Mouse (Mus musculus) retina, embryonic 14.5 days (tissue): ENCODE results near the gene Fcrl5.
"Not testable (repeated sequence)": the region's sequence is repeated elsewhere in the genome, so short reads cannot be mapped to it uniquely, and the experiment has no call there.

ENCODE experiments used
- DNase-seq: peaks from one replicate; pipeline ENCODE4 v3.0.0-alpha.2; 2015; ENCODE audit warnings: low spot score

The Fcrl5 gene

GRCm38 (mm10) chr3:87435479-87435878, at the start of gene Fcrl5:
TSS of gene Fcrl5 (plus strand) at chr3:87435773.
- DNase-seq: no peak

GRCm38 (mm10) chr3:87390935-87391334, 44.6 kb upstream of the Fcrl5 start:
- DNase-seq: no peak

- DNase-seq: no peak
Measured at GRCm38 (mm10) chr3:87398809-87399208, 36.8 kb upstream of the Fcrl5 start.

GRCm38 (mm10) chr3:87399906-87400305, 35.7 kb upstream of the Fcrl5 start:
- DNase-seq: no peak

- DNase-seq: no peak
Measured at GRCm38 (mm10) chr3:87401321-87401720, 34.3 kb upstream of the Fcrl5 start.

- peak; percentile 70 for DNase-seq
Measured at GRCm38 (mm10) chr3:87408171-87408570, 27.4 kb upstream of the Fcrl5 start.

- DNase-seq: no peak
Measured at GRCm38 (mm10) chr3:87409196-87409935, 26.2 kb upstream of the Fcrl5 start.

- DNase-seq: no peak
Measured at GRCm38 (mm10) chr3:87410605-87411004, 25.0 kb upstream of the Fcrl5 start.

- peak; percentile 62 for DNase-seq
Measured at GRCm38 (mm10) chr3:87411150-87411549, 24.4 kb upstream of the Fcrl5 start.

- no peak for DNase-seq
Measured at GRCm38 (mm10) chr3:87420645-87421044, 14.9 kb upstream of the Fcrl5 start.

- DNase-seq: peak; percentile 18
Measured at GRCm38 (mm10) chr3:87422386-87422910, 13.1 kb upstream of the Fcrl5 start.

- no peak for DNase-seq
Measured at GRCm38 (mm10) chr3:87440586-87440985, 5.0 kb downstream of the Fcrl5 start.

- DNase-seq: peak; percentile 0
Measured at GRCm38 (mm10) chr3:87443968-87444367, 8.4 kb downstream of the Fcrl5 start.

- no peak for DNase-seq
Measured at GRCm38 (mm10) chr3:87465454-87465853, 29.9 kb downstream of the Fcrl5 start.

GRCm38 (mm10) chr3:87467011-87467410, 31.4 kb downstream of the Fcrl5 start:
- DNase-seq: no peak

GRCm38 (mm10) chr3:87467416-87467815, 31.8 kb downstream of the Fcrl5 start:
- no peak for DNase-seq

- not testable (repeated sequence) for DNase-seq
Measured at GRCm38 (mm10) chr3:87477948-87478347, 42.4 kb downstream of the Fcrl5 start.

- not testable (repeated sequence) for DNase-seq
Measured at GRCm38 (mm10) chr3:87478596-87478995, 43.0 kb downstream of the Fcrl5 start.

- DNase-seq: not testable (repeated sequence)
Measured at GRCm38 (mm10) chr3:87479230-87479629, 43.7 kb downstream of the Fcrl5 start.

- DNase-seq: peak; percentile 0
Measured at GRCm38 (mm10) chr3:87487392-87487791, 51.8 kb downstream of the Fcrl5 start.

- DNase-seq: no peak
Measured at GRCm38 (mm10) chr3:87487911-87488310, 52.3 kb downstream of the Fcrl5 start.

GRCm38 (mm10) chr3:87498266-87498665, 62.7 kb downstream of the Fcrl5 start:
- peak; percentile 1 for DNase-seq

GRCm38 (mm10) chr3:87499072-87499471, 63.5 kb downstream of the Fcrl5 start:
- peak; percentile 88 for DNase-seq
